Mouse (Mus musculus) small intestine, adult 2 months (tissue): ENCODE data around the gene Stmnd1.

ENCODE experiments used
- CTCF ChIP-seq: fragments of 200-500 bp; IDR thresholded peaks from 2 replicates; pipeline ENCODE4 v1.5.1; 2012; ENCODE audit warnings: low read depth, mild to moderate bottlenecking, control low read depth, inconsistent platforms, low read length, moderate library complexity, mixed read lengths; ENCODE audit not compliant: insufficient replicate concordance, insufficient read length; ENCODE audit errors: extremely low read depth
- POLR2A ChIP-seq: fragments of 200-500 bp; IDR thresholded peaks from 2 replicates; pipeline ENCODE4 v1.6.1; 2012; ENCODE audit warnings: low read depth, mild to moderate bottlenecking, control low read depth, inconsistent platforms, low read length, moderate library complexity

DNA sequence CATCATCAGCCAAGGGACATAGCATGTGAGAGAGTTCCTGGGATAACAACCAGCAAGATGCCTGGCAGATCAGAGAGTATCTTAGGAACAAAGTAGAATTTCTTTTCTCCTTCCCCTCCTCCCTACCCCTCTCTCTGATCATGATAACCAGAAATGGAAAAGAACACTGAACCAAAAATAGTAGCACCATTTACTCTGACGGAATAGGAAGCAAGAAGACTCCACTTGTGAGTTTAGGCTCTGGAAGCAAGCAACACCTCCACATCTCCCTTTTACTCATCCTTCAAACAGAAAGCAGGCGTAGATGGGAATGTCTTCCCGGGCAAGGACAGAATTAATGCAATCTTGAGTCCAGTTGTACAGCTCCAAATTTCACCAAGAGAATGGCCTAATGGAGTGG, 19.8 kb upstream of the Stmnd1 start:
- no peak for TF ChIP-seq POLR2A
- no peak for TF ChIP-seq CTCF
